Mouse (Mus musculus) 416B (cell line): ENCODE measurements around the gene Abcc1.

ENCODE experiments used
- DNase-seq: peaks from one replicate; pipeline ENCODE4 v3.0.0; 2011; ENCODE audit warnings: low read depth

Gene Abcc1

GRCm38 (mm10) chr16:14376352-14376751, 15.0 kb downstream of the Abcc1 start:
- no peak for DNase-seq

DNA sequence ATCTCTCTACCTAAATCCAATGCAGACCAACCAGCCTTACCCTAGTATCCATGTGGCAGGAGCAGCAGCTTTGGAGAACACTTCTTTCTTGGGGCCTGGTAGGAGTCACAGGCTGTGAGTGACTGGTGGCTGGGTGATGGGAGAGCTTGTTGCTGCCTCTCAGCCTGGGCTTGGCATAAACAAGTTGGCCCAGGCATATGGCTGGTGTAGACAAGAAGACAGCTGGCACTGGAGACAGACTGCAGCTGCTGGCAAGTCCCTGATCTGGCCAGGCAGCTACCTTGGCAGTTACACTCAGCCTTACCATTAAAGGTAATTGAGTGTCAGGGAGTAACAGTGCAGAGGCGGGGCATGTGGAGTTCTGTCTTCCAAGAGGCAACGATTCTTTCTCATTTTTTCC, 16.0 kb downstream of the Abcc1 start:
- no peak for DNase-seq

GRCm38 (mm10) chr16:14378654-14379053, 17.3 kb downstream of the Abcc1 start:
- DNase-seq: peak; percentile 75

DNA sequence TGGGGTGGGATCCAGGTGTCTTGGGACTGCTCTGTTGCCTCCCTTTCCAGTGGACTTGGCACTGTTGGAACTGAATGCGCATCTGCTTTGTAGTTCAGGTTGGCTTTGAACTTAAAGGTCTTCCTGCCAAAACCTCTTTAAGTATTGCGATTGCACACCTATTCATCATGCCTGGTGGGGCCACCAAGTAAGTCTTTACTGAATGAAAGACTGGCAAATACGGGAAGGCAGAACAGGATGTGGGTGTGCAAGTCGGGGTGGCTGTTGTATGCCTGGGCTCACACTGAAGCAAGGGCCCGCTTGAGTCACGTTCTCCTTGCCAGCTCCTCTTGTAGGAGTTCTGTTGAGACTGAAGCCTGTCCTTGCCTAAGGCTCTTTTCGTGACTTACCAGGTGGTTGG, 18.5 kb downstream of the Abcc1 start:
- peak; percentile 72 for DNase-seq

DNA sequence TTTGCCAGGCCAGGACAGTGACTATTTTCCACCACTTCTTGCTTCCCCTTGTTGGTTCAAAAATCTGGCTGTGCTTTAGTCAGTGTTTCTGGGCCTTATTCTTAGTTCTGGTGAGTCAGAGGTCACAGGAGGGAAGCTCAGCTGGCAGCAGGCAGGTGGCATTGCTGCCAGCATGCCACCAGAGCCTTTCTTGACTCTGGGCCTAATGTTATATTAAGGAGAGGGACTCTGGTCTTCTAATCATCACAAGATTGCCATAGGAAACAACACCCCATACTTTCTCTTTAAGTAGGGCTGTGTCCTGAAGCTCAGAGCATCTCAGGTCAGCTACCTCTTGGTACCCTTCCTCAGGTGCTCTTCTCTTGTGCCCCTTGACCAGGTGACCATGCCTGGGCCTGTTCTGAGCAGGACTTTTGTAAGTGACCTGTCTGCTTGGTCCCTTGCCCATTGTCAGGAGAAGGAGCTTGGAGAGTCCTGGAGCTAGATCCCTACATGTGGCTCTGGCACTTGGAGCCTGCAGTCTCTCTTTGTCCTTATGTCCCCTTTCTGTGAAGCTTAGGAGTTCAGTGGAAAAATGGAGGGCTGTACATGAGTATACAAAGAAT, 19.8 kb downstream of the Abcc1 start:
- peak; percentile 39 for DNase-seq

DNA sequence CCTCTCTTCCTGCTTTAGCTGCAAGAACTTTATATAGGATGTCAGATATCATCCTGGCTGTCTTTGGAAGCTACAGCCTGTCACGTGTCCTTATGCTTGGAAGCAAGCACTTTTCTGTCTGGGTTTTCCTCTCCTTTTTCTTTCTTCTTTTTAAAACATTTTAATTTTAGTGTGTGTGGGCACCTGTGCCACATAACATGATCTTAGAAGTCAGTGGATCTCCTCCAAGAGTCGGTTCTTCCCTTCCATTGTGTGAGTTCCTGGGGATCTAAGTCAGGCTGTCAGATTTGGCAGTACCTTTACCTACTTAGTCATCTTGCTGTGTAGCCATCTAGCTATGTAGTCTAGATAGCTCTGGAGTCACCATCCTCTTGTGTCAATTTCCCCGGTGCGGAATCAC, 37.9 kb downstream of the Abcc1 start:
- DNase-seq: no peak

- DNase-seq: no peak
Measured at GRCm38 (mm10) chr16:14403507-14403906, 42.1 kb downstream of the Abcc1 start.

DNA sequence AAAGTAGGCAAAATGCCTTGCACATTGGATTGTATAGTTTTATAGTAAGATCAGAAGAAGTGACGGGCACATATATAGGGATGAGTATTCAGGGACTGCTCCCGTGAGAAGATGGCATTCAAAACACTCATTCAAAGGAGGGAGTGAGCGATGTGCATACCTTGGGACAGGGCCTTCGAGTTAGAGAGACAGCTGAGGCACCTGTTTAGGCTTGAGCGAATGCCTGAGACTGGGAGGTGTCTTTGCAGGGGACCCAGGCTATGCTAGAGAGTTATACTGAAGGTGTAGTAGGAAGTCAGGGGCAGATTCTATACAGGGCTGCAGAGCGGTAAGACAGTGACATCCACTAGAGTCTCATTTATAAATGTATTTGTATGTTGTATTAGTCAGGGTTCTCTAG, 44.3 kb downstream of the Abcc1 start:
- no peak for DNase-seq

DNA sequence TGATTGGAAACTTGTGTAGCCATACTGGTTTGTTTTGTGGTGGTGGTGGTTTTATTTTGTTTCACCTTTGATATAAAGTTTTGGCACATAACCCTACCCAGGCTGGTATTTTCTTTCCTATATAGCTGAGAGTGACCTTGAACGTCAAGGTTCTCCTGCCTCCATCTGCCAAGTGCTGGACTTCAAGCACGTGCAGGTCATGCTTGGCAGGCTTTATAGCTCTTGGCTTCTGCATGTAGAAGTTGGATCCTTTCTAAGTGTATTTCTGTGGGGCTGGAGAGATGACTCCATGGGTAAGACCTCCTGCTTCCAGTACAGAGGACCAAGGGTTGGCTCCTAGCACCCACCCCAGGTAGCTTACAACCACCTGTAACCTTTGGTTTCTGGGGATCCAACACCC, 47.8 kb downstream of the Abcc1 start:
- DNase-seq: no peak

DNA sequence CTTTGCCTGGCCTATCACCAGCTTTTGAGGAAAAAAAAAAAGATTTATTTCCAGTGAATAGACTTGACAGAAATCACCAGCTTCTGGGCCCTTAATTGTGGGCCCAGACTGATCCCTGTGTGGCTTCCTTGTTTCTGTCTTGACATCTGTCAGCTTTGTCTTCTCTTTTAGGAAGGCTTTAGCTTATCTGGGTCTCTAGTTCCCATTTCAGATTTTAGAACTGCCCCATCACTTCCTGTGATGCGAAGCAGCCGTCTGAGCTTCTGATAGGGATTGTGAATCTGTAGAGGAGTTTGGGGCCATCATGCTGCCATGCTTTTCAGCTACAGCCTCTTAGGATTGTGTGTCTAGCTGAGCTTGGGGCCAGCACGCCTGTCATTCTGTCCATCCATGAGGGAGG, 48.4 kb downstream of the Abcc1 start:
- peak; percentile 27 for DNase-seq

DNA sequence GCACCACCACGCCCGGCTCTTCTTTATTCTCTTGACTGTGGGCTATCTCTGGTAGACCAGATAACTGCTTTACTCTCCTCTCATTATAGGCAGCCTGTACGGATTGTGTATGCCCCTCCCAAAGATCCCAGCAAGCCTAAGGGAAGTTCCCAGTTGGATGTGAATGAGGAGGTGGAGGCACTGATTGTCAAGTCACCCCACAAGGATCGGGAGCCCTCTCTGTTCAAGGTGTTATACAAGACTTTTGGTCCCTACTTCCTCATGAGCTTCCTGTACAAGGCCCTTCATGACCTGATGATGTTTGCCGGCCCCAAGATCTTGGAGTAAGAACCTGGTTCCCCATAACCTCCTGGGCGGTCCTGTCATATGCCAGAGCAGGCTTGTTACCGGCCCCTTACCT, 49.3 kb downstream of the Abcc1 start:
- no peak for DNase-seq

GRCm38 (mm10) chr16:14411156-14411555, 49.8 kb downstream of the Abcc1 start:
- DNase-seq: no peak

- no peak for DNase-seq
Measured at GRCm38 (mm10) chr16:14412551-14412950, 51.2 kb downstream of the Abcc1 start.

- no peak for DNase-seq
Measured at GRCm38 (mm10) chr16:14415206-14415605, 53.8 kb downstream of the Abcc1 start.

DNA sequence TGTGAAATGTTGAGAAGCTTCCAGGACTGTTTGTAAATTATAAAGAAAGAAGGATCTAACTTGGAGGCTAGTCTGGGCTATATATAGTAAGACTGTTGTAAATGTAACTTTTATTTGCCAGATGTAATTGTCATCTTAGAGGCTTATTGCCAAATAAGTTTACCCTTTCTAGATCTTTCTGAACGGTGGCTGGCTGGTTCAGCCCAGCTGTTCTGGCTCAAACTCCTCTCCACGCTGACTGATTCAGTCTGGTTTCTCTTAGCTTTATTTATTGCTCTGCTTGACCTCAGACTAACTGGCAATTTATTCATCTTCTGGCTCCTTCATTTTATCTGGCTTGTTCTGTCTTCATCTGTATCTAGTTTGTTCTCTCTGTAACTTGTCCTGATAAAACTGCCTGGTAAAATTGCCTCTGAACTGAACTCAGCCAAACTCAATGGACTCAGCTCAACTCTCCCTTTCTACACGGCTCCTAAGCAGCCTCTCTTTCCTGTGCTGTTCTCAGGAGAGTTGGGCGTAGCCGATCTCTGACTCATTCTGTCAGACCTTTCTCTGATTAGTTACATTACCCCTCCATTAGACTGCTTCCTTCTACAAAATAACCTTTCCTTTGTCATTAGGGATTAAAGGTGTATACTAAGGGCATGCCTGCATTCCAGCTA, 55.7 kb downstream of the Abcc1 start:
- DNase-seq: no peak

DNA sequence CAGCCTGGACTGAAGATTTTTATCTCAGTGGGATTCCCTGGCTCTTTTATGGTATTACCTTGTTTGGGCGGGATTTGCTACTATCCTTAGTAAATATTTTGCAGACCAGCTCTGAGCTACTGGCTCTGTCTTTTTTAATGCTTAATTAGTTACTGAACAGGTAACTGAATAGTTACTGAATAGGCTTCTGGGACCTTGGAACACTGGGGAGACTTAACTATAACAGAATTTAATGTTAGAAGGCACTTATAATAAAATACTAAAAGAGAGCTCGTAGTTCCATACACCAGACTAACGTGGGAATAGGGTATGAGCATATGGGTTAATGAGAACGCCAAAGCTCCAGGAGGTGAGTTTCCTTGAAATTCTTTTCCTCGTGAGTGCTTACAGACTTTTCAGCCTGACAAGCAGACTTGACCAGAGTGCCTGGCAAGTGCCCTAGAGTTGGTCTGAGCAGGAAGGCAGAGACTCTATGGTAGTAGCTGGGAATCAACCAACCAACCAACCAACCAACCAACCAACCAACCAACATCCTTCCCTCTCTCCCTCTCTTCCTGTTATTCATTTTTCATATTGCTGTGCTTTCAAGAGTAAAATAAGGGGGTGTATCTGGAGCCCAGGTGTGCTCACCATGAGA, 59.3 kb downstream of the Abcc1 start:
- no peak for DNase-seq

GRCm38 (mm10) chr16:14422081-14422480, 60.7 kb downstream of the Abcc1 start:
- DNase-seq: no peak

- DNase-seq: no peak
Measured at GRCm38 (mm10) chr16:14429371-14429770, 68.0 kb downstream of the Abcc1 start.

DNA sequence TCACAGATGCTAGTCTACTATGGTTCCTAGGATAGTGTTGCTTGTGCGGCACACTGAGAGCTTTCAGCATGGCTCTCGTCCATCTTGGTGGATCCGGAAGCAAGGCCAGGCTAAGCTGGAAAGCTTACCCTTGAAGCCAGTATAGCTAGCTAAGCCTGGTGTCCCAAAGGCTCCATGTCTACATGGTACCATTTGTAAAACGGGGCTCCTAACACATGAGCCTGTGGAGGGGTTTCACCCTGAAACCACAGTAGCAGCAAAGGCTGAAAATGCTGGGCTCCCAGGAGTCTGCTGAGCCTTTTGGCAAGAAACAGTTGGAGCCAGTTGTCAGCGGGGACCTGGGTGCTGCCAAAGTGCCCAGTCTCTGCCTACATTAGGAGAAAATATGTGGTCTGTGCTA, 71.6 kb downstream of the Abcc1 start:
- DNase-seq: no peak

- DNase-seq: no peak
Measured at GRCm38 (mm10) chr16:14435526-14435925, 74.2 kb downstream of the Abcc1 start.

- no peak for DNase-seq
Measured at GRCm38 (mm10) chr16:14437446-14437982, 76.2 kb downstream of the Abcc1 start.

- no peak for DNase-seq
Measured at GRCm38 (mm10) chr16:14438561-14438960, 77.2 kb downstream of the Abcc1 start.

DNA sequence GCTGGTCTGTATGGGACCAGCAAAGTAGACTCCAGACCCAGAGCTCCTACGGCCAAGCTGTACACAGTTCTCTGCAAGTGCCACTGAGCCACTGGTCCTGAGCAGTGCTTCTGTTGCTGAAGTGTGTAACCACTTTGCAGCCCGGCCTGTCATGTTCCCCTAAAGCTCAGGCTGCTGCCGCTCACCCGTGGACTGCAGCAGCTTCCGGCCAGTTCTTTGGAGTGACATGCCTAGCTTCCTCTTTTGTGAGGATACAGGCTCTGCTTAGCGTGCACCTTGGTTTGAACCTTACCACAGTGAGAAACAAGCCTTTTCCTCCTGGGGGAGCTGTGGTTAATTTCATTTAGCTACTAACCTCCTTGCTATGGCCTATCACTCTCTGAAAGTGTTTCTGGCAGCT, 77.7 kb downstream of the Abcc1 start:
- peak; percentile 90 for DNase-seq
